Mouse (Mus musculus): ENCODE measurements around the gene Aph1b. TPM values are rescaled to one million over a fixed set of nuclear protein-coding genes. Genes with fewer than 3 reads are reported as not detected.

Gene Aph1b
- total and polyA plus RNA-seq, 2 experiments, result 1.0 to 2.9 TPM

DNA sequence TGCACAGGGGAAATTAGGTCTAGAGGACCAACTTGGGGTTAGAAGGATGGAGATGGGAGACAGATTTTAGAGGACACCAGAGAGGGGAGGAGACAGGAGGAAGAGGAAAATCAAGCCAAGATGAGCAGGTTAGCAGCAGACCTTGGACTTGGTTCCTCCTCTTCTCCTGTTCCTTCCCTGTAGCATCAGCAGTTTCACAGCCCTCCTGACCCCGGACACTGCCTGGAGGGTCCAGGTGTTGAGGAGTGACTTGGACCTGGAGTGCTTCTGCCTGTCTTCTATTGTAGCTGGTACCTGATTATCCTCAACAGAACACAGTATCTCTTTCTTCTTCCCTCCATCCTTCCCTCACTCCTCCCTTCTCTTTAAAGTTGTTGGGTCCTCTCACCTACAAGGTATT lies 26.6 kb downstream of the Aph1b start:
- Histone ChIP-seq H3K79me2 (ENCODE audit: control insufficient read depth, insufficient read depth, low read length) (no peaks in the 10 kb centered on the region), H3K4me1 (ENCODE audit: control insufficient read depth, insufficient read depth, low read length) (no peaks in the 10 kb centered on the region), H3K9ac (ENCODE audit: low read depth, low read length) (no peak overlapping the region), H3K27me3 (ENCODE audit: control insufficient read depth, insufficient read depth, low read length) (no peaks in the 10 kb centered on the region), H3K36me3 (ENCODE audit: control insufficient read depth, insufficient read depth, low read length) (no peaks in the 10 kb centered on the region), H3K4me3 (ENCODE audit: insufficient read depth, low read depth, low read length) (no peak overlapping the region), H3K27ac (replicated peaks; ENCODE audit: insufficient read depth, low read depth, low read length) (no peak overlapping the region)
- TF ChIP-seq CTCF (IDR thresholded peaks at IDR 0.05; ENCODE audit: low read depth, low read length) (no peak), POLR2A (IDR thresholded peaks at IDR 0.05; ENCODE audit: extremely low read depth, insufficient read depth, low read length) (no peak)
- DNase-seq (ENCODE audit: extremely low read depth, low read depth, low spot score), result no peak
- WGBS, result 95% methylated on average over 1 of the region's 1 CpGs

DNA sequence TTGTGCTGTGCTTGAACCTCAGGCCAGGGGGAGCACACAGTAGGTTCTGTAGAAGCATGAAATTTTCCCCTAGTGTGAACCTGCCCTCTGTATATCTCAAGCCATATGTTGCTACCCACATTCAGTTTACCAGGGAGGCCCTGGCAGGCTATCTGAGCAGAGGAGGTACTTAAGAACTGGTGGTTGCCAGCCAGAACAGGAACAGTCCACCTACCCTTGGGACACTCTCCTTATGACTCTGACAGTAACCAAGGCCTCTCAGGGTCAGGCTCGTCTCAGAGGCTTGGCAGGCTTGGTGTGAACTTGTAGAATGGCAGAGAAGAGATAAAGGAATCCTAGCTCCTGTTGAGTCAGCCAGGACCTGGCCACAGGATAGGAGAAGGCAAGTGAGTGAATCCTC lies 34.3 kb downstream of the Aph1b start:
- 90% methylated on average over 1 of the region's 1 CpGs for WGBS
- H3K27ac ChIP-seq (replicated peaks; ENCODE audit: insufficient read depth, low read depth, low read length), result no peak overlapping the region
- DNase-seq (ENCODE audit: extremely low read depth, low read depth, low spot score), result no peak

GRCm38 (mm10) chr9:66752849-66753248 lies 42.4 kb downstream of the Aph1b start:
- Histone ChIP-seq H3K27ac (replicated peaks; ENCODE audit: insufficient read depth, low read depth, low read length) (no peak overlapping the region), H3K4me1 (ENCODE audit: control insufficient read depth, insufficient read depth, low read length) (no peaks in the 10 kb centered on the region), H3K9ac (ENCODE audit: low read depth, low read length) (no peak overlapping the region), H3K4me3 (ENCODE audit: insufficient read depth, low read depth, low read length) (no peak overlapping the region), H3K27me3 (ENCODE audit: control insufficient read depth, insufficient read depth, low read length) (no peaks in the 10 kb centered on the region), H3K79me2 (ENCODE audit: control insufficient read depth, insufficient read depth, low read length) (no peaks in the 10 kb centered on the region), H3K36me3 (ENCODE audit: control insufficient read depth, insufficient read depth, low read length) (no peaks in the 10 kb centered on the region)
- DNase-seq (ENCODE audit: extremely low read depth, low read depth, low spot score), result no peak
- no peak for TF ChIP-seq POLR2A (IDR thresholded peaks at IDR 0.05; ENCODE audit: extremely low read depth, insufficient read depth, low read length)
- TF ChIP-seq CTCF (IDR thresholded peaks at IDR 0.05; ENCODE audit: low read depth, low read length), result no peak
- 81% methylated on average over 6 of the region's 6 CpGs for whole genome bisulfite sequencing

More for the DNA sequence above, 34.3 kb downstream of the Aph1b start:
- Histone ChIP-seq H3K27me3 (ENCODE audit: control insufficient read depth, insufficient read depth, low read length) (no peaks in the 10 kb centered on the region), H3K36me3 (ENCODE audit: control insufficient read depth, insufficient read depth, low read length) (no peaks in the 10 kb centered on the region), H3K4me3 (ENCODE audit: insufficient read depth, low read depth, low read length) (no peak overlapping the region), H3K79me2 (ENCODE audit: control insufficient read depth, insufficient read depth, low read length) (no peaks in the 10 kb centered on the region), H3K4me1 (ENCODE audit: control insufficient read depth, insufficient read depth, low read length) (no peaks in the 10 kb centered on the region), H3K9ac (ENCODE audit: low read depth, low read length) (no peak overlapping the region)
- TF ChIP-seq CTCF (IDR thresholded peaks at IDR 0.05; ENCODE audit: low read depth, low read length) (no peak), POLR2A (IDR thresholded peaks at IDR 0.05; ENCODE audit: extremely low read depth, insufficient read depth, low read length) (no peak)

- Histone ChIP-seq H3K4me3 (ENCODE audit: insufficient read depth, low read depth, low read length) (no peak overlapping the region), H3K36me3 (ENCODE audit: control insufficient read depth, insufficient read depth, low read length) (no peaks in the 10 kb centered on the region), H3K79me2 (ENCODE audit: control insufficient read depth, insufficient read depth, low read length) (no peaks in the 10 kb centered on the region), H3K9ac (ENCODE audit: low read depth, low read length) (no peak overlapping the region), H3K27me3 (ENCODE audit: control insufficient read depth, insufficient read depth, low read length) (no peaks in the 10 kb centered on the region), H3K27ac (replicated peaks; ENCODE audit: insufficient read depth, low read depth, low read length) (no peak overlapping the region), H3K4me1 (ENCODE audit: control insufficient read depth, insufficient read depth, low read length) (no peaks in the 10 kb centered on the region)
- WGBS, result 90% methylated on average over 15 of the region's 15 CpGs
- TF ChIP-seq CTCF (IDR thresholded peaks at IDR 0.05; ENCODE audit: low read depth, low read length) (no peak), POLR2A (IDR thresholded peaks at IDR 0.05; ENCODE audit: extremely low read depth, insufficient read depth, low read length) (no peak)
- DNase-seq (ENCODE audit: extremely low read depth, low read depth, low spot score), result no peak
Measured at GRCm38 (mm10) chr9:66748390-66748789, 46.9 kb downstream of the Aph1b start.

DNA sequence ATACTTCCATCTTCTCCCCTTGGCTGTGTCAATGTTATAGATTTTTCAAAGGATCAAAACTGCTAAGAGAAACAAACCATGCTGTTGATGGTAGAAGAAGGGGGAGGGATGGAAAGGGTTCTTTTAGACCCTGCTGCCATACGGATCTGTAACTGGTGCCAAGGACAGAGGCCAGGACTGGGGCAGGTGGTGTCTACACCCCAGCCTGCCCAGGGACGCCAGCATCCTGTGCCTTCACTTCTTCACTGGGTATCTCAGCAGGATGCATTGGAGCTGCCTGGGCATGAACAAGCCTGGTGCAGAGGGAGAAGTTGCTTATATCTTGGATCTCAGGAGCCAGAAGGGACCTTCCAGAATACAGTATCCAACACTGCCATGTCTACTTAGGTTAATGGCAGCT lies 50.8 kb downstream of the Aph1b start:
- H3K4me1 ChIP-seq (ENCODE audit: control insufficient read depth, insufficient read depth, low read length), result no peaks in the 10 kb centered on the region
- no peak overlapping the region for H3K9ac ChIP-seq (ENCODE audit: low read depth, low read length)
- TF ChIP-seq POLR2A (IDR thresholded peaks at IDR 0.05; ENCODE audit: extremely low read depth, insufficient read depth, low read length) (no peak), CTCF (IDR thresholded peaks at IDR 0.05; ENCODE audit: low read depth, low read length) (no peak)
- no peaks in the 10 kb centered on the region for H3K36me3 ChIP-seq (ENCODE audit: control insufficient read depth, insufficient read depth, low read length)
- no peak for DNase-seq (ENCODE audit: extremely low read depth, low read depth, low spot score)
- no peaks in the 10 kb centered on the region for H3K79me2 ChIP-seq (ENCODE audit: control insufficient read depth, insufficient read depth, low read length)
- no peaks in the 10 kb centered on the region for H3K27me3 ChIP-seq (ENCODE audit: control insufficient read depth, insufficient read depth, low read length)
- H3K27ac ChIP-seq (replicated peaks; ENCODE audit: insufficient read depth, low read depth, low read length), result no peak overlapping the region
- no peak overlapping the region for H3K4me3 ChIP-seq (ENCODE audit: insufficient read depth, low read depth, low read length)
- WGBS, result 91% methylated on average over 2 of the region's 2 CpGs

GRCm38 (mm10) chr9:66739516-66739915 lies 55.8 kb downstream of the Aph1b start:
- WGBS, result 89% methylated on average over 7 of the region's 7 CpGs
- Histone ChIP-seq H3K9ac (ENCODE audit: low read depth, low read length) (no peak overlapping the region), H3K27ac (replicated peaks; ENCODE audit: insufficient read depth, low read depth, low read length) (no peak overlapping the region), H3K79me2 (ENCODE audit: control insufficient read depth, insufficient read depth, low read length) (no peaks in the 10 kb centered on the region), H3K27me3 (ENCODE audit: control insufficient read depth, insufficient read depth, low read length) (no peaks in the 10 kb centered on the region), H3K4me1 (ENCODE audit: control insufficient read depth, insufficient read depth, low read length) (no peaks in the 10 kb centered on the region), H3K36me3 (ENCODE audit: control insufficient read depth, insufficient read depth, low read length) (no peaks in the 10 kb centered on the region), H3K4me3 (ENCODE audit: insufficient read depth, low read depth, low read length) (no peak overlapping the region)
- TF ChIP-seq POLR2A (IDR thresholded peaks at IDR 0.05; ENCODE audit: extremely low read depth, insufficient read depth, low read length) (no peak), CTCF (IDR thresholded peaks at IDR 0.05; ENCODE audit: low read depth, low read length) (no peak)
- DNase-seq (ENCODE audit: extremely low read depth, low read depth, low spot score), result no peak

Data from liver, adult 2 months (tissue).